Mouse (Mus musculus): ENCODE results near the gene Sowahc. TPM values are rescaled to one million over a fixed set of nuclear protein-coding genes. Genes with fewer than 3 reads are reported as not detected.
A peak's percentile ranks its signal among the peaks of the same experiment; 100 is the strongest.

Sowahc gene
- polyA plus RNA-seq, 1 experiment from 2014 or later = 4.2 TPM

DNA sequence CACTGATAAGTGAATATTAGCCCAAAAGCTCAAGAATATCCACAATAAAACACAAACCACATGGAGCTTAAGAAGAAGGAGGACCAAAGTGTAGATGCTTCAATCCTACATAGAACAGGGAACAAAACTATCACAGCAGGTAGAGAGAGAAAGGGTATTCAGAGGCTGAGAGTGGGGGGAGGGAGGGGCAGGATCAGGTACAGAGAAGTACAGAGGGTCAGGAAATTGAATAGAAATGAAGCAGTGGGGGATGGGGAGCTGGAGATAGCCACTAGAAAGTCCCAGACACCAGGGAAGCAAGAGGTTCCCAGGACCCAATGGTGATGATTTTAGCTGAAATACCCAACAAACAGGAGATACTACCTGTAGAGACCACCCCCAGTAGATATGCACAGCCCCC lies 21.7 kb upstream of the Sowahc start:
- Histone ChIP-seq H3K4me2 (replicated peaks; ENCODE audit: low read depth) (no peak overlapping the region), H3K4me1 (replicated peaks; ENCODE audit: control insufficient read depth, insufficient read depth, low read length) (no peaks in the 10 kb centered on the region), H3K27ac (ENCODE audit: low read depth, low read length) (no peak overlapping the region), H3K36me3 (ENCODE audit: control insufficient read depth, insufficient read depth) (no peaks in the 10 kb centered on the region), H3K27me3 (replicated peaks; ENCODE audit: control insufficient read depth, insufficient read depth, low read length) (no peaks in the 10 kb centered on the region), H3K9me3 (ENCODE audit: control insufficient read depth) (no peaks in the 10 kb centered on the region), H3K9ac (ENCODE audit: low read depth, low read length) (no peak overlapping the region), H3K4me3 (ENCODE audit: low read depth, low read length) (no peak overlapping the region)
- TF ChIP-seq CTCF (IDR thresholded peaks at IDR 0.05; ENCODE audit: low read depth) = no peak
- no peak for ATAC-seq

DNA sequence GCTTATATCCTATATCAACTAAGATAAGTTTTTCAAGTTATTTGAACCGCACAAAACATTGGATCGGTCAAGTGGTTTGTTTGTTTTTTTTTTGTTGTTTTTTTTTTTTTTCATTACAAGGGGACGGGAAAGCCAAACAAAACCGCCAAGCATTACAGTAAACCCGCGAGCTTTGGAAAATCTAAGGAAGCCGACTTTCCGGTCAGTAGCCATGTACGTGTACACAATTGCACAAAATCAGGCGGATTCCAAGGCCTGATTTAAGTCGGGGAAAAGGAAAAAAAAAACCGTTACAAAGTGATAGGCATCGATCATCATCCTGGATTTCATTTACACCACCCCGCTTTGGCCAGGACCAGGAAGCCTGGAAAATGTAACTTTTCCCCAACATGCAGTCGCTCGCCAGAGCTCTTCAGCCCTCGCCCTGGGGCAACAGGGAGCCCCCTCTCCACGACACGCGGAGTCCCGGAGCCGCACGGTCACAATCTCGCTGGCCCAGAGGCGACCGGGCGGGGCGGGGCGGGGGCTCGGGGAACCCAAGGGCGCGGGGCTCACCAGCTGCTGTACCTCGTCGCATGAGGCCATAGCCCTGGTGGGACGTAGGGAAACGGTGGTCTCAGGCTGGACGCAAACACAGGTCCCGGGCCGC lies 805 bp upstream of the Sowahc start:
- Histone ChIP-seq H3K9ac (ENCODE audit: low read depth, low read length) (peak overlapping the region; percentile 80), H3K36me3 (ENCODE audit: control insufficient read depth, insufficient read depth) (no peaks in the 10 kb centered on the region), H3K9me3 (ENCODE audit: control insufficient read depth) (no peaks in the 10 kb centered on the region), H3K27ac (ENCODE audit: low read depth, low read length) (peak overlapping the region; percentile 78), H3K4me3 (ENCODE audit: low read depth, low read length) (peak overlapping the region; percentile 90), H3K4me2 (replicated peaks; ENCODE audit: low read depth) (peak overlapping the region; percentile 94), H3K4me1 (replicated peaks; ENCODE audit: control insufficient read depth, insufficient read depth, low read length) (peaks cover 3% of the 10 kb centered on the region; the same call in 1 of the 2 replicates), H3K27me3 (replicated peaks; ENCODE audit: control insufficient read depth, insufficient read depth, low read length) (no peaks in the 10 kb centered on the region)
- WGBS = 2% methylated on average over 39 of the region's 39 CpGs
- no peak for TF ChIP-seq CTCF (IDR thresholded peaks at IDR 0.05; ENCODE audit: low read depth)
- ATAC-seq = no peak

DNA sequence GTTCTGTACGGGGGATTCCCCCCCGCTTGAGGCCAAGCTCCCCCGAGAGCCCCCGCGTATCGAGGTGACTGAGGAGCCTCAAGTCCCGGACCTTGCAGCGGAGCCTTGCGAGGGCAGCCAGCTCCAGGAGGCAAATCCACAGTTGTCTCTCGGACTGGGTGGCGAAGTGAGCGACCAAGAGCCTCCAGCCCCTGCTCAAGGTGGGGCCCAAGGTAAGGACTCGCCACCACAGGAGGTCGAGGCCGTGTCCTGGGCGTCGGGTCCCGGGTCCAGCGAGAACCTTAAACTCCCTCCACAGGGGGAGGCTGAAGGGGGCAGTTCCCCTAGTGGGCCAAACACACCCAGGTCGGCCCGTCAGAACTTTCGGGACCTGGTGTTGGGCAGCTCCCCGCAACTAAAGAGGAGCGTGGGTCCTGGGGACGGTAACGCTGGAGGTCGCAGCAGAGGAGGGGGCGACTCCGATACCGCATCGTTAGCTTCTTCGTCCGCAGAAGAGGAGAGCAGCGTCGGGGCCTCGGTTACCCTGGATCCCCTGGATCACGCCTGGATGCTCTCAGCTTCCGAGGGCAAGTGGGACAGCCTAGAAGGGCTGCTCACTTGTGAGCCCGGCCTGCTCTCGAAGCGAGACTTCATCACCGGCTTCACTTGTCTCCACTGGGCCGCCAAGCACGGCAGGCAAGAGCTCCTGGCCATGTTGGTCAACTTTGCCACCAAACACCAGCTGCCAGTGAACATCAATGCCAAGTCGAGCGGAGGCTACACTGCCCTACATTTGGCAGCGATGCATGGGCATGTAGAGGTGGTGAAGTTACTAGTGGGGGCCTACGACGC lies 733 bp downstream of the Sowahc start:
- TF ChIP-seq CTCF (IDR thresholded peaks at IDR 0.05; ENCODE audit: low read depth) = no peak
- Histone ChIP-seq H3K9ac (ENCODE audit: low read depth, low read length) (peak overlapping the region; percentile 80), H3K4me3 (ENCODE audit: low read depth, low read length) (peak overlapping the region; percentile 90), H3K27ac (ENCODE audit: low read depth, low read length) (peak overlapping the region; percentile 78), H3K9me3 (ENCODE audit: control insufficient read depth) (no peaks in the 10 kb centered on the region), H3K36me3 (ENCODE audit: control insufficient read depth, insufficient read depth) (no peaks in the 10 kb centered on the region), H3K4me2 (replicated peaks; ENCODE audit: low read depth) (peak overlapping the region; percentile 94), H3K4me1 (replicated peaks; ENCODE audit: control insufficient read depth, insufficient read depth, low read length) (peaks cover 3% of the 10 kb centered on the region; the same call in 1 of the 2 replicates), H3K27me3 (replicated peaks; ENCODE audit: control insufficient read depth, insufficient read depth, low read length) (no peaks in the 10 kb centered on the region)
- WGBS = 3% methylated on average over 49 of the region's 49 CpGs
- ATAC-seq = peak; percentile 12; the same call in 1 of the 2 replicates

DNA sequence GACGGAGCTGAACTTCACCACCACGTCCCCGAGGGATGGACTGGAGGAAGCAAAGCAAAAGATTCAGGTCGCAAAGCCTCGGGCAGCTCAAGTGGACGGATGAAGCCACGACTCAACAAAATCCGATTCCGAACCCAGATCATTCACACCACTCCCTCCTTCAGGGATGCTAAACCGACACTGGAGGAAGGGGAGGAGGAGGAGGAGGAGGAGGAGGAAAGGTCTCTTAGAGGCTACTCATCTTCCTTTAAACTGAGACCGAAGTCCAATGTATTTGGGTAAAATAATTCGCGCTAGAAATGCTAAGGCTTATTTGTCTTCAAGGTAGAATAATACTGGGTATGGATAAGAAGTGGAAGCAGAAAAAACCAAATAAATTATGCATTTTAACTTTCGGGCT lies 1.5 kb downstream of the Sowahc start:
- ATAC-seq = no peak
- Histone ChIP-seq H3K9ac (ENCODE audit: low read depth, low read length) (peak overlapping the region; percentile 80), H3K27me3 (replicated peaks; ENCODE audit: control insufficient read depth, insufficient read depth, low read length) (no peaks in the 10 kb centered on the region), H3K4me2 (replicated peaks; ENCODE audit: low read depth) (peak overlapping the region; percentile 94), H3K36me3 (ENCODE audit: control insufficient read depth, insufficient read depth) (no peaks in the 10 kb centered on the region), H3K4me3 (ENCODE audit: low read depth, low read length) (peak overlapping the region; percentile 90), H3K9me3 (ENCODE audit: control insufficient read depth) (no peaks in the 10 kb centered on the region), H3K4me1 (replicated peaks; ENCODE audit: control insufficient read depth, insufficient read depth, low read length) (peaks cover 3% of the 10 kb centered on the region; the same call in 1 of the 2 replicates), H3K27ac (ENCODE audit: low read depth, low read length) (no peak overlapping the region)
- TF ChIP-seq CTCF (IDR thresholded peaks at IDR 0.05; ENCODE audit: low read depth) = no peak
- WGBS = 48% methylated on average over 14 of the region's 14 CpGs

DNA sequence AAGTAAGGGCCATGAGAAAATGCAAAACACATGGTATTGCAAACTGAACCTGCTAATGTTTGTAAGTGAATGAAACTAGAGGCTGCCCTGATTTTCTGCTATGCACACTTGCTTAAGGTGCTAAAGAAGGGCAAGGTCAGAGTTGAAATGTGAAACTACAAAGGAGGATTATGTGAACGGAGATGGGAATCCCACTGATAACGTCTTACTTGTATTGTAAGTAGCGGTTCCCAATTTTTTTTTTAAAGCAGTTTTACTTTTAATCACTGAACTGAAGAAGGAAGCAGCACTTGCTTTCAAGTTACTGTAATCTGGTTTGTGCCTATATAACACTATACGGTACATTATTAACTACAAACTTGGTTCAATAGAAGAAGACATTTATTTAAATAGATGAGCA lies 2.1 kb downstream of the Sowahc start:
- TF ChIP-seq CTCF (IDR thresholded peaks at IDR 0.05; ENCODE audit: low read depth) = no peak
- ATAC-seq = no peak
- H3K4me3 ChIP-seq (ENCODE audit: low read depth, low read length) = 0 out of 2 replicates have a peak overlapping the region, but pooled peaks have one; percentile 4
- no peaks in the 10 kb centered on the region for H3K27me3 ChIP-seq (replicated peaks; ENCODE audit: control insufficient read depth, insufficient read depth, low read length)
- 45% methylated on average over 4 of the region's 4 CpGs for WGBS
- H3K36me3 ChIP-seq (ENCODE audit: control insufficient read depth, insufficient read depth) = no peaks in the 10 kb centered on the region
- H3K9me3 ChIP-seq (ENCODE audit: control insufficient read depth) = no peaks in the 10 kb centered on the region
- H3K4me1 ChIP-seq (replicated peaks; ENCODE audit: control insufficient read depth, insufficient read depth, low read length) = peaks cover 3% of the 10 kb centered on the region; the same call in 1 of the 2 replicates
- no peak overlapping the region for H3K9ac ChIP-seq (ENCODE audit: low read depth, low read length)
- no peak overlapping the region for H3K27ac ChIP-seq (ENCODE audit: low read depth, low read length)
- peak overlapping the region; percentile 94 for H3K4me2 ChIP-seq (replicated peaks; ENCODE audit: low read depth)

DNA sequence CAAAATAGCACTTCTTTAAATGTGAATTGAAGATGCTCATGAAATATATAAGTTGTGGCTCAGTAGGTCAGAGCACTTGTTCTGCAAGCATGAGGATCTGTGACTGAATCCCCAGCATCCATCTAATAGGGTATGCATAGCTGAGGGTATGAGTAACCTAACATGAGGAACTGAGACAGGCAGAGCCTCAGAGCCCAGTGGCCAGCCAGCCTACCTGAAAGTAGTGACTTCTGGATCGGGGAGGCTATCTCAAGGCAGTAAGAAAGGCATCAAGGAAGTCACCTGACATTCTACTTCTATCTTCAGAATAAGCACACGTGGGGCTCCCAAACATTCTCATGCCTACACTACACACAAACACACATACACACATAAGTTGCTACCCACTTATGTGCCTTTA lies 3.4 kb downstream of the Sowahc start:
- no peak for ATAC-seq
- Histone ChIP-seq H3K9me3 (ENCODE audit: control insufficient read depth) (no peaks in the 10 kb centered on the region), H3K4me3 (ENCODE audit: low read depth, low read length) (no peak overlapping the region), H3K27me3 (replicated peaks; ENCODE audit: control insufficient read depth, insufficient read depth, low read length) (no peaks in the 10 kb centered on the region), H3K36me3 (ENCODE audit: control insufficient read depth, insufficient read depth) (no peaks in the 10 kb centered on the region), H3K4me2 (replicated peaks; ENCODE audit: low read depth) (peak overlapping the region; percentile 7; the same call in 1 of the 2 replicates), H3K27ac (ENCODE audit: low read depth, low read length) (no peak overlapping the region), H3K9ac (ENCODE audit: low read depth, low read length) (no peak overlapping the region), H3K4me1 (replicated peaks; ENCODE audit: control insufficient read depth, insufficient read depth, low read length) (peaks cover 3% of the 10 kb centered on the region; the same call in 1 of the 2 replicates)
- WGBS = 63% methylated on average over 2 of the region's 2 CpGs
- TF ChIP-seq CTCF (IDR thresholded peaks at IDR 0.05; ENCODE audit: low read depth) = no peak

Measured in intestine, postnatal 0 days (tissue).